Mouse (Mus musculus): ENCODE data around the gene V1rd19.
"Not testable (repeated sequence)": the region's sequence is repeated elsewhere in the genome, so short reads cannot be mapped to it uniquely, and the experiment has no call there.

Gene V1rd19

GRCm38 (mm10) chr7:24001391-24001790 lies at the start of gene V1rd19:
Gene V1rd19, plus strand, starts transcription at chr7:24001691.
- DNase-seq = no peak

DNA sequence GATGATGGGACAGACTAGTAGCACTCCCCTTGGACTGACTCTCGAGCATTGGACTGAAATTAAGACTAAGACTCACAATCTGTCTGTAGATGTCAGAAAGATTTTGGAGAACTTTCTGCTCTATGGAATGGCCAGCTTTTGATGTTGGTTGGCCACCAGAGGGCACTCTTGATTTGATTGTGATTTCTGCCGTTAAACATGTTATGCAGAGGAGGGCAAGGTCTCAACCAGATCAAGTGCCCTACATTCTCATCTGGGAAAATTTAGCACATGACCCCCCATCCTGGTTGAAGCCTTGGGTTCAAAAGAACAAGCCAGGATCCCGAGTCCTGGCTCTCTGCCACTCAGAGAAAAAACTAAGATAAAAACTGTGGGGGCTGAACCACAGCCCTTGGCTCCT lies 33.4 kb upstream of the V1rd19 start:
- DNase-seq = not testable (repeated sequence)

- DNase-seq = not testable (repeated sequence)
Observed at GRCm38 (mm10) chr7:23974315-23974714, 27.2 kb upstream of the V1rd19 start, which contains the start of gene Vmn1r181. Gene Vmn1r181, plus strand, starts transcription at chr7:23974615.

GRCm38 (mm10) chr7:24052660-24053304 lies 51.3 kb downstream of the V1rd19 start, which contains the start of gene Vmn1r183:
Gene Vmn1r183, plus strand, starts transcription at chr7:24053254.
- DNase-seq = no peak

Measured in liver (tissue).